Mouse (Mus musculus) layer of hippocampus, adult 9-10 months (tissue): ENCODE data around the gene Cul4b.
"Not testable (repeated sequence)": the region's sequence is repeated elsewhere in the genome, so short reads cannot be mapped to it uniquely, and the experiment has no call there.

ENCODE experiments used
- DNase-seq: peaks from one replicate; pipeline ENCODE4 v3.0.0; 2022; ENCODE audit warnings: low spot score

The Cul4b gene

GRCm38 (mm10) chrX:38576078-38576477 is at the start of gene Cul4b:
Cul4b (minus strand) TSS chrX:38576196.
- DNase-seq: no peak

GRCm38 (mm10) chrX:38600995-38601369 is 25.0 kb upstream of the Cul4b start:
- DNase-seq: peak; percentile 8

- peak; percentile 55 for DNase-seq
Measured at GRCm38 (mm10) chrX:38600177-38600994, 24.4 kb upstream of the Cul4b start, which contains the start of gene Mcts1. Mcts1 (plus strand) TSS chrX:38600578.

GRCm38 (mm10) chrX:38593180-38593889 is 17.3 kb upstream of the Cul4b start:
- no peak for DNase-seq

- DNase-seq: no peak
Measured at GRCm38 (mm10) chrX:38591749-38592148, 15.8 kb upstream of the Cul4b start.

GRCm38 (mm10) chrX:38589827-38590226 is 13.8 kb upstream of the Cul4b start:
- DNase-seq: no peak

- DNase-seq: no peak
Measured at GRCm38 (mm10) chrX:38583261-38583660, 7.3 kb upstream of the Cul4b start.

- DNase-seq: no peak
Measured at GRCm38 (mm10) chrX:38581140-38581539, 5.1 kb upstream of the Cul4b start.

GRCm38 (mm10) chrX:38566521-38567205 is 9.3 kb downstream of the Cul4b start:
- no peak for DNase-seq

GRCm38 (mm10) chrX:38565176-38565542 is 10.8 kb downstream of the Cul4b start:
- no peak for DNase-seq

GRCm38 (mm10) chrX:38564542-38565175 is 11.3 kb downstream of the Cul4b start:
- DNase-seq: peak; percentile 62

GRCm38 (mm10) chrX:38563941-38564541 is 12.0 kb downstream of the Cul4b start:
- DNase-seq: peak; percentile 2

- DNase-seq: no peak
Measured at GRCm38 (mm10) chrX:38553255-38553654, 22.7 kb downstream of the Cul4b start.

GRCm38 (mm10) chrX:38514556-38514955 is 61.4 kb downstream of the Cul4b start:
- no peak for DNase-seq

- DNase-seq: no peak
Measured at GRCm38 (mm10) chrX:38504846-38505245, 71.2 kb downstream of the Cul4b start.

GRCm38 (mm10) chrX:38502182-38502581 is 73.8 kb downstream of the Cul4b start:
- not testable (repeated sequence) for DNase-seq

- DNase-seq: not testable (repeated sequence)
Measured at GRCm38 (mm10) chrX:38485464-38485863, 90.5 kb downstream of the Cul4b start.
